ENCODE assay signal across 8 mouse cellular contexts in genomic region chr11:78094137-78094503, GRCm38 (mm10). TPM values are rescaled to one million over a fixed set of nuclear protein-coding genes. Genes with fewer than 3 reads are reported as not detected.
DNase-seq lines count a peak whose midpoint lies in the region; ATAC-seq and TF ChIP-seq lines count a peak whose summit lies in the region.

No protein-coding gene starts in this region.

- WGBS in kidney, postnatal 0 days, result 51% methylated on average over 11 of the region's 11 CpGs
- 57% methylated on average over 11 of the region's 11 CpGs for WGBS in embryonic facial prominence, embryonic 10.5 days

- H3K27ac ChIP-seq in kidney, postnatal 0 days, result peak overlapping the region; percentile 38; the same call in 1 of the 2 replicates
- peak overlapping the region; percentile 90 for H3K27ac ChIP-seq in embryonic facial prominence, embryonic 10.5 days (replicated peaks)

- H3K4me2 ChIP-seq in kidney, postnatal 0 days (ENCODE audit: low read length), result peak overlapping the region; percentile 92
- peak overlapping the region; percentile 75 for H3K4me2 ChIP-seq in myocyte (ENCODE audit: low read depth)

- H3K79me2 ChIP-seq in myocyte (ENCODE audit: control insufficient read depth, insufficient read depth), result peaks cover 46% of the 10 kb centered on the region

- peaks cover 7% of the 10 kb centered on the region; the same call in 1 of the 2 replicates for H3K4me1 ChIP-seq in kidney, postnatal 0 days (replicated peaks; ENCODE audit: insufficient read depth, low read length)
- H3K4me1 ChIP-seq in embryonic facial prominence, embryonic 10.5 days, result peaks cover 26% of the 10 kb centered on the region

- H3K4me3 ChIP-seq in kidney, postnatal 0 days (replicated peaks; ENCODE audit: low read depth, low read length), result peak overlapping the region; percentile 77
- H3K4me3 ChIP-seq in embryonic facial prominence, embryonic 10.5 days, result peak overlapping the region; percentile 81
- H3K4me3 ChIP-seq in myocyte, result peak overlapping the region; percentile 84

- TF ChIP-seq CTCF in kidney, postnatal 0 days (IDR thresholded peaks at IDR 0.05; ENCODE audit: low read depth), result no peak

- TF ChIP-seq POLR2A in myocyte (IDR thresholded peaks at IDR 0.05; ENCODE audit: insufficient read length, low read depth), result no peak

- H3K9ac ChIP-seq in kidney, postnatal 0 days (ENCODE audit: low read depth, low read length), result peak overlapping the region; percentile 64

- H3K9me3 ChIP-seq in kidney, postnatal 0 days (replicated peaks; ENCODE audit: low read length), result no peaks in the 10 kb centered on the region
- H3K9me3 ChIP-seq in embryonic facial prominence, embryonic 10.5 days, result no peaks in the 10 kb centered on the region

- H3ac ChIP-seq in myocyte (ENCODE audit: control insufficient read depth, insufficient read length), result peak overlapping the region; percentile 37

- no peaks in the 10 kb centered on the region for H3K36me3 ChIP-seq in kidney, postnatal 0 days (ENCODE audit: insufficient read depth, low read length)
- peaks cover 12% of the 10 kb centered on the region for H3K36me3 ChIP-seq in embryonic facial prominence, embryonic 10.5 days (replicated peaks)
- no peaks in the 10 kb centered on the region for H3K36me3 ChIP-seq in myocyte (ENCODE audit: control insufficient read depth, insufficient read depth)

- no peak for DNase-seq in kidney, postnatal 0 days (ENCODE audit: low spot score)
- no peak for DNase-seq in kidney, adult 18-20 months
- no peak for DNase-seq in embryonic facial prominence, embryonic 10.5 days (ENCODE audit: low spot score)
- DNase-seq in ovary, postnatal 36 days (ENCODE audit: low spot score), result no peak
- DNase-seq in thymus, postnatal 25 days, result no peak
- no peak for DNase-seq in spleen, postnatal 14 days (ENCODE audit: low spot score in 2 of 2)

- no peak for ATAC-seq in kidney, postnatal 0 days (replicated peaks; ENCODE audit: low FRiP score, low read depth)
- peak; percentile 20 for ATAC-seq in inflammation-experienced regulatory T-cells, adult 6 months

- H3K27me3 ChIP-seq in kidney, postnatal 0 days (ENCODE audit: insufficient read depth, low read length), result no peaks in the 10 kb centered on the region
- no peaks in the 10 kb centered on the region for H3K27me3 ChIP-seq in embryonic facial prominence, embryonic 10.5 days (replicated peaks; ENCODE audit: low read depth, poor library complexity, severe bottlenecking)
- no peaks in the 10 kb centered on the region for H3K27me3 ChIP-seq in myocyte (ENCODE audit: control insufficient read depth, insufficient read depth, insufficient read length)

TF ChIP-seq in myocyte, 11 proteins besides CTCF, POLR2A, EP300 and RAD21:
- TF ChIP-seq TCF3 (IDR thresholded peaks at IDR 0.05; ENCODE audit: insufficient read length, low read depth) (no peak), POLR2AphosphoS2 (IDR thresholded peaks at IDR 0.05; ENCODE audit: insufficient read length, low read depth) (no peak), USF1 (IDR thresholded peaks at IDR 0.05; ENCODE audit: low read depth) (no peak), MYOD1 (IDR thresholded peaks at IDR 0.05; ENCODE audit: control insufficient read depth in 1 of 3, insufficient read length in 2 of 3, low read depth in 2 of 3) (no peak), MYOG (IDR thresholded peaks at IDR 0.05; ENCODE audit: control insufficient read depth in 1 of 3, insufficient read depth in 1 of 3, insufficient read length in 2 of 3, low read depth in 2 of 3) (no peak), CEBPB (IDR thresholded peaks at IDR 0.05; ENCODE audit: insufficient read depth, poor library complexity, severe bottlenecking) (no peak), MAX (IDR thresholded peaks at IDR 0.05; ENCODE audit: low read depth) (no peak), REST (IDR thresholded peaks at IDR 0.05; ENCODE audit: insufficient read depth, insufficient read length) (no peak)

RNA-seq across cellular contexts. Expression of gene Fam222b, which starts 0.3 kb away (rescaled TPM):
- polyA plus RNA-seq in kidney, postnatal 0 days (2015; fragmentation: Nextera tagmentation; extraction: Ambion mirVana), result 13.3 and 13.8 TPM in 2 replicates
- polyA plus RNA-seq in embryonic facial prominence, embryonic 10.5 days (2016; fragmentation: Nextera tagmentation; extraction: Ambion mirVana), result 28.2 and 29.9 TPM in 2 replicates
- polyA plus RNA-seq in inflammation-experienced regulatory T-cells, adult 6 months (2017; shearing (Covaris generic)), result 10 to 100 TPM; 10.9 to 20.0 (median 12.1) TPM
- polyA plus RNA-seq in myocyte (2012; fragmentation: generic; extraction: Trizol), result 16.1 TPM

RNA-seq across cellular contexts. Expression of gene Eral1, which starts 13.9 kb away (rescaled TPM):
- polyA plus RNA-seq in kidney, postnatal 0 days (2015; fragmentation: Nextera tagmentation; extraction: Ambion mirVana), result 25.0 and 26.9 TPM in 2 replicates
- 40.9 and 41.5 TPM in 2 replicates for polyA plus RNA-seq in embryonic facial prominence, embryonic 10.5 days (2016; fragmentation: Nextera tagmentation; extraction: Ambion mirVana)
- 10 to 100 TPM; 29.4 to 45.2 (median 41.1) TPM for polyA plus RNA-seq in inflammation-experienced regulatory T-cells, adult 6 months (2017; shearing (Covaris generic))
- polyA plus RNA-seq in myocyte (2012; fragmentation: generic; extraction: Trizol), result 24.6 TPM

RNA-seq across cellular contexts. Expression of gene Flot2, which starts 56.4 kb away (rescaled TPM):
- polyA plus RNA-seq in kidney, postnatal 0 days (2015; fragmentation: Nextera tagmentation; extraction: Ambion mirVana), result 38.5 and 42.4 TPM in 2 replicates
- 57.8 and 60.9 TPM in 2 replicates for polyA plus RNA-seq in embryonic facial prominence, embryonic 10.5 days (2016; fragmentation: Nextera tagmentation; extraction: Ambion mirVana)
- 10 to 100 TPM; 21.3 to 36.0 (median 24.7) TPM for polyA plus RNA-seq in inflammation-experienced regulatory T-cells, adult 6 months (2017; shearing (Covaris generic))
- 78.8 TPM for polyA plus RNA-seq in myocyte (2012; fragmentation: generic; extraction: Trizol)
